Mouse (Mus musculus): ENCODE data around the gene Psme3. TPM values are rescaled to one million over a fixed set of nuclear protein-coding genes. Genes with fewer than 3 reads are reported as not detected.

Psme3 gene
- polyA plus RNA-seq, 1 experiment from 2014 or later = 89.7 TPM

- Histone ChIP-seq H3K4me2 (replicated peaks) (peak overlapping the region; percentile 50), H3K4me1 (replicated peaks; ENCODE audit: control insufficient read depth, insufficient read depth, low read length) (peaks cover 15% of the 10 kb centered on the region; the same call in 1 of the 2 replicates), H3K9me3 (ENCODE audit: control insufficient read depth, low read length) (no peaks in the 10 kb centered on the region), H3K27ac (peak overlapping the region; percentile 65; the same call in 1 of the 2 replicates), H3K36me3 (replicated peaks; ENCODE audit: control insufficient read depth, insufficient read depth) (no peaks in the 10 kb centered on the region), H3K27me3 (ENCODE audit: control insufficient read depth, insufficient read depth, low read length) (no peaks in the 10 kb centered on the region), H3K9ac (peak overlapping the region; percentile 50), H3K4me3 (replicated peaks; ENCODE audit: low read length) (peak overlapping the region; percentile 24)
- ATAC-seq (ENCODE audit: low FRiP score) (peak; percentile 83), DNase-seq (ENCODE audit: low spot score) (peak; percentile 28)
- 3% methylated on average over 9 of the region's 9 CpGs for WGBS
Measured at GRCm38 (mm10) chr11:101338123-101338760, 22.2 kb downstream of the Psme3 start.

DNA sequence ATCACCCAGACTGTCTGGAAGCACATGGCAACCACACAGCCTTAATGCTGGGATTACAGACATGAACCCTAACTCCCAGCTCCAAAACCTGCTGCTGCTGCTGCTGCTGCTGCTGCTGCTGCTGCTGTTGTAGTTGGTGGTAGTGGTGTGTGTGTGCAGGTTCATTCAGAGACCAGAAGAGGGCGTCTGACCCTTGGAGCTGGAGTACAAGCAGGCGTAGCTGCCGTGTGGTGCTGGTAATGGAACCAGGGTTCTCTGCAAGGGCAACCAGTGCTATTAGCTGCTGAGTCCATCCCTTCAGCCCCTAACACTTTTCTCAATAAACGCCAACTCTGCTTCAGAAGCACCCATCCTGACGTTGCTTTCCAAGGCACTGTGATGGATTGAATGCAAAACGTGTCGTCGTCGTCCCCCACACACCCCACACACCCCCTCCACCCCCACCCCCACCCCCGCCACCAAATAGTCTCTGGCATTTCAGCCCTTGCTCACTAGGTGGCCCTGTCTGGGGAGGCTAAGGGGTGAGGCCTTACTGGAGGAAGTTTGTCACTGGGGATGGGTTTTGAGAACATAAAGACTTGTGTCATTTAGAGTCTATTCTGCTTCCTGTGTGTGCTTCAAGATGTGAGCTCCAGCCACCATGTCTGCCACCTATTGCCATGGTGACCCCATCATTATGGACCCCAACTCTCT is 31.2 kb downstream of the Psme3 start:
- Histone ChIP-seq H3K4me3 (replicated peaks; ENCODE audit: low read length) (no peak overlapping the region), H3K9me3 (ENCODE audit: control insufficient read depth, low read length) (no peaks in the 10 kb centered on the region), H3K27me3 (ENCODE audit: control insufficient read depth, insufficient read depth, low read length) (no peaks in the 10 kb centered on the region), H3K36me3 (replicated peaks; ENCODE audit: control insufficient read depth, insufficient read depth) (no peaks in the 10 kb centered on the region), H3K9ac (no peak overlapping the region), H3K27ac (no peak overlapping the region), H3K4me2 (replicated peaks) (no peak overlapping the region), H3K4me1 (replicated peaks; ENCODE audit: control insufficient read depth, insufficient read depth, low read length) (no peaks in the 10 kb centered on the region)
- 73% methylated on average over 10 of the region's 10 CpGs for WGBS
- ATAC-seq (ENCODE audit: low FRiP score) (no peak), DNase-seq (ENCODE audit: low spot score) (no peak)

- DNase-seq (ENCODE audit: low spot score) = no peak
- H3K9ac ChIP-seq = no peak overlapping the region
- WGBS = 86% methylated on average over 7 of the region's 7 CpGs
- ATAC-seq (ENCODE audit: low FRiP score) = no peak
- no peaks in the 10 kb centered on the region for H3K9me3 ChIP-seq (ENCODE audit: control insufficient read depth, low read length)
- H3K27ac ChIP-seq = no peak overlapping the region
- no peak overlapping the region for H3K4me2 ChIP-seq (replicated peaks)
- H3K27me3 ChIP-seq (ENCODE audit: control insufficient read depth, insufficient read depth, low read length) = no peaks in the 10 kb centered on the region
- no peaks in the 10 kb centered on the region for H3K36me3 ChIP-seq (replicated peaks; ENCODE audit: control insufficient read depth, insufficient read depth)
- no peak overlapping the region for H3K4me3 ChIP-seq (replicated peaks; ENCODE audit: low read length)
- no peaks in the 10 kb centered on the region for H3K4me1 ChIP-seq (replicated peaks; ENCODE audit: control insufficient read depth, insufficient read depth, low read length)
Measured at GRCm38 (mm10) chr11:101348774-101349173, 32.8 kb downstream of the Psme3 start.

- ATAC-seq (ENCODE audit: low FRiP score) (no peak), DNase-seq (ENCODE audit: low spot score) (no peak)
- Histone ChIP-seq H3K9ac (no peak overlapping the region), H3K27ac (no peak overlapping the region), H3K27me3 (ENCODE audit: control insufficient read depth, insufficient read depth, low read length) (no peaks in the 10 kb centered on the region), H3K9me3 (ENCODE audit: control insufficient read depth, low read length) (no peaks in the 10 kb centered on the region), H3K36me3 (replicated peaks; ENCODE audit: control insufficient read depth, insufficient read depth) (no peaks in the 10 kb centered on the region), H3K4me2 (replicated peaks) (no peak overlapping the region), H3K4me3 (replicated peaks; ENCODE audit: low read length) (no peak overlapping the region), H3K4me1 (replicated peaks; ENCODE audit: control insufficient read depth, insufficient read depth, low read length) (no peaks in the 10 kb centered on the region)
- 88% methylated on average over 3 of the region's 3 CpGs for WGBS
Measured at GRCm38 (mm10) chr11:101349216-101349615, 33.2 kb downstream of the Psme3 start.

DNA sequence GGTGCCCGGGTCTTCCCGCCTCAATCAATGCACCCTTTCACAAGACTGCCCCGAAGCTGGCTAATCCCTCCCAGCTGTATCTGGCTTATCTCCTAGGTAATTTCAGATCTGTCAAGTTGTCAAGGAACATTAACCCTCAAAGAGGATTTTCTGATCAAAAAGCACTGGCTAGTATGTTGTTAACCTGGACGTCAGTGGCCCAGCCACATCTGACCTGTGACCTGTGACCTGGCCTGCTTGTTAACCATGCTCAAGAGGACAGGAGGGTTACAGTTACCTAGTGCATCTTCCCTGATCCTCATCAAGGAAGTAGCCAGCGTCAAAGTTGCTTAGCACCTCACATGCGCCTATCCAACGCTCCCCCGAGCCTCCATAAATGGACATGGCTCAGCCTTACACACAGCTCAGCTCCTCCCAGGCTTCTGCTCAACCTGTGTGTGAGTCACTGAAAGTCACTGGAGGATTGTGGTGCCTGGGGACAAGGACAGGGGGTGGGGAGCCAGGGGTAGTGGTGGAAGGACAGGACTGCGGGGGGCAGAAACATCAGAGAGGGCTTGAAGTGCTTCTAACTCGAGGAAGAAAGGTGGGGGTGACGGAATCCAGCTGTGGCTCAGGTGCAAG is 35.2 kb downstream of the Psme3 start:
- no peaks in the 10 kb centered on the region for H3K27me3 ChIP-seq (ENCODE audit: control insufficient read depth, insufficient read depth, low read length)
- no peaks in the 10 kb centered on the region for H3K4me1 ChIP-seq (replicated peaks; ENCODE audit: control insufficient read depth, insufficient read depth, low read length)
- no peak overlapping the region for H3K4me3 ChIP-seq (replicated peaks; ENCODE audit: low read length)
- no peak overlapping the region for H3K4me2 ChIP-seq (replicated peaks)
- ATAC-seq (ENCODE audit: low FRiP score) = no peak
- H3K27ac ChIP-seq = no peak overlapping the region
- H3K9ac ChIP-seq = no peak overlapping the region
- H3K9me3 ChIP-seq (ENCODE audit: control insufficient read depth, low read length) = no peaks in the 10 kb centered on the region
- H3K36me3 ChIP-seq (replicated peaks; ENCODE audit: control insufficient read depth, insufficient read depth) = no peaks in the 10 kb centered on the region
- DNase-seq (ENCODE audit: low spot score) = no peak
- WGBS = 70% methylated on average over 11 of the region's 11 CpGs

GRCm38 (mm10) chr11:101351721-101352111 is 35.7 kb downstream of the Psme3 start:
- DNase-seq (ENCODE audit: low spot score) (no peak), ATAC-seq (ENCODE audit: low FRiP score) (no peak)
- Histone ChIP-seq H3K9ac (no peak overlapping the region), H3K4me3 (replicated peaks; ENCODE audit: low read length) (no peak overlapping the region), H3K4me2 (replicated peaks) (no peak overlapping the region), H3K27me3 (ENCODE audit: control insufficient read depth, insufficient read depth, low read length) (no peaks in the 10 kb centered on the region), H3K27ac (no peak overlapping the region), H3K9me3 (ENCODE audit: control insufficient read depth, low read length) (no peaks in the 10 kb centered on the region), H3K36me3 (replicated peaks; ENCODE audit: control insufficient read depth, insufficient read depth) (no peaks in the 10 kb centered on the region), H3K4me1 (replicated peaks; ENCODE audit: control insufficient read depth, insufficient read depth, low read length) (no peaks in the 10 kb centered on the region)
- WGBS = 69% methylated on average over 3 of the region's 3 CpGs

GRCm38 (mm10) chr11:101353436-101353835 is 37.4 kb downstream of the Psme3 start:
- H3K36me3 ChIP-seq (replicated peaks; ENCODE audit: control insufficient read depth, insufficient read depth) = no peaks in the 10 kb centered on the region
- 91% methylated on average over 12 of the region's 12 CpGs for WGBS
- no peak overlapping the region for H3K27ac ChIP-seq
- no peak overlapping the region for H3K4me2 ChIP-seq (replicated peaks)
- no peak for ATAC-seq (ENCODE audit: low FRiP score)
- no peak for DNase-seq (ENCODE audit: low spot score)
- H3K4me1 ChIP-seq (replicated peaks; ENCODE audit: control insufficient read depth, insufficient read depth, low read length) = no peaks in the 10 kb centered on the region
- H3K9ac ChIP-seq = no peak overlapping the region
- H3K27me3 ChIP-seq (ENCODE audit: control insufficient read depth, insufficient read depth, low read length) = no peaks in the 10 kb centered on the region
- no peaks in the 10 kb centered on the region for H3K9me3 ChIP-seq (ENCODE audit: control insufficient read depth, low read length)
- no peak overlapping the region for H3K4me3 ChIP-seq (replicated peaks; ENCODE audit: low read length)

GRCm38 (mm10) chr11:101354438-101355010 is 38.5 kb downstream of the Psme3 start:
- no peaks in the 10 kb centered on the region for H3K4me1 ChIP-seq (replicated peaks; ENCODE audit: control insufficient read depth, insufficient read depth, low read length)
- no peak overlapping the region for H3K4me3 ChIP-seq (replicated peaks; ENCODE audit: low read length)
- 82% methylated on average over 5 of the region's 5 CpGs for WGBS
- H3K9ac ChIP-seq = no peak overlapping the region
- no peaks in the 10 kb centered on the region for H3K9me3 ChIP-seq (ENCODE audit: control insufficient read depth, low read length)
- no peak overlapping the region for H3K4me2 ChIP-seq (replicated peaks)
- H3K36me3 ChIP-seq (replicated peaks; ENCODE audit: control insufficient read depth, insufficient read depth) = no peaks in the 10 kb centered on the region
- no peak for DNase-seq (ENCODE audit: low spot score)
- no peak overlapping the region for H3K27ac ChIP-seq
- no peaks in the 10 kb centered on the region for H3K27me3 ChIP-seq (ENCODE audit: control insufficient read depth, insufficient read depth, low read length)
- no peak for ATAC-seq (ENCODE audit: low FRiP score)

GRCm38 (mm10) chr11:101355916-101356315 is 39.9 kb downstream of the Psme3 start:
- no peak overlapping the region for H3K4me3 ChIP-seq (replicated peaks; ENCODE audit: low read length)
- no peak overlapping the region for H3K4me2 ChIP-seq (replicated peaks)
- H3K27me3 ChIP-seq (ENCODE audit: control insufficient read depth, insufficient read depth, low read length) = no peaks in the 10 kb centered on the region
- H3K9ac ChIP-seq = no peak overlapping the region
- ATAC-seq (ENCODE audit: low FRiP score) (no peak), DNase-seq (ENCODE audit: low spot score) (no peak)
- H3K4me1 ChIP-seq (replicated peaks; ENCODE audit: control insufficient read depth, insufficient read depth, low read length) = no peaks in the 10 kb centered on the region
- WGBS = 95% methylated on average over 2 of the region's 2 CpGs
- H3K36me3 ChIP-seq (replicated peaks; ENCODE audit: control insufficient read depth, insufficient read depth) = no peaks in the 10 kb centered on the region
- H3K9me3 ChIP-seq (ENCODE audit: control insufficient read depth, low read length) = no peaks in the 10 kb centered on the region
- H3K27ac ChIP-seq = no peak overlapping the region

All from hindbrain, embryonic 14.5 days (tissue).